Mouse (Mus musculus): ENCODE measurements around the gene Rita1. TPM values are rescaled to one million over a fixed set of nuclear protein-coding genes. Genes with fewer than 3 reads are reported as not detected.
A peak's percentile ranks its signal among the peaks of the same experiment; 100 is the strongest.

Gene Rita1
- polyA plus RNA-seq, 1 experiment from 2014 or later = 12.3 TPM

DNA sequence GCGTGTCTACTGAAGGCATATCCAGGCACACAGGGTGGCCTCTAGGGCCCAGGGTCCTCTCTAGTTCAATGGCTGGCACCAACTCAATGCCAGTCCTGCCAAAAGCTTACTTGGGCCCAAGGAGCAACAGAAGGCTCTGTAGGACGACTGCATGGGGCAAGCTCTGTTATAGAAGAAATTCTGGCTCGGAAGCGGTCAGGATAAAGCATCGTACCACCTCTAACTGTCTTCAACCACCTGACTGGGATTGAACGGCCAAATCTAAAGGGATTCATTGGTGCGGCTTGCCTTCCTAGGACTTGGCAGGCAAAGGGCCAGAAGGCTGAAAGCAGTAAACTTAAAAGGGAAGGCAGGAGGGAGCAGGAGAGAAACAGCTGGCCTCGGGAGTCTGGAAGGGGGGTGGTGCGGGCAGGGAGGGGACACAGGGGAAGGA, 44.0 kb downstream of the Rita1 start:
- WGBS = 46% methylated on average over 9 of the region's 9 CpGs
- no peak for DNase-seq (ENCODE audit: low spot score)
- H3K27ac ChIP-seq (ENCODE audit: low read depth, low read length) = peak overlapping the region; percentile 92
- no peak overlapping the region for H3K4me3 ChIP-seq (ENCODE audit: low read depth, low read length)
- H3K9ac ChIP-seq (ENCODE audit: low read length) = peak overlapping the region; percentile 20
- peak overlapping the region; percentile 14; the same call in 1 of the 2 replicates for H3K4me2 ChIP-seq (ENCODE audit: low read depth)
- peaks cover 59% of the 10 kb centered on the region for H3K4me1 ChIP-seq (ENCODE audit: control insufficient read depth, insufficient read depth, low read length)
- no peaks in the 10 kb centered on the region for H3K27me3 ChIP-seq (ENCODE audit: control insufficient read depth, insufficient read depth, low read length)
- H3K9me3 ChIP-seq (ENCODE audit: control insufficient read depth, low read length) = no peaks in the 10 kb centered on the region
- no peaks in the 10 kb centered on the region for H3K36me3 ChIP-seq (ENCODE audit: control insufficient read depth, insufficient read depth, low read length)
- ATAC-seq (ENCODE audit: insufficient read depth, low FRiP score, low TSS enrichment) = no peak

- Histone ChIP-seq H3K27ac (ENCODE audit: low read depth, low read length) (peak overlapping the region; percentile 92), H3K36me3 (ENCODE audit: control insufficient read depth, insufficient read depth, low read length) (no peaks in the 10 kb centered on the region), H3K4me2 (ENCODE audit: low read depth) (no peak overlapping the region; the same call in 1 of the 2 replicates), H3K4me3 (ENCODE audit: low read depth, low read length) (no peak overlapping the region), H3K27me3 (ENCODE audit: control insufficient read depth, insufficient read depth, low read length) (no peaks in the 10 kb centered on the region), H3K4me1 (ENCODE audit: control insufficient read depth, insufficient read depth, low read length) (peaks cover 64% of the 10 kb centered on the region), H3K9me3 (ENCODE audit: control insufficient read depth, low read length) (no peaks in the 10 kb centered on the region), H3K9ac (ENCODE audit: low read length) (peak overlapping the region; percentile 20)
- peak; percentile 37 for DNase-seq (ENCODE audit: low spot score)
- WGBS = 35% methylated on average over 14 of the region's 14 CpGs
- no peak for ATAC-seq (ENCODE audit: insufficient read depth, low FRiP score, low TSS enrichment)
These were observed 44.6 kb downstream of the Rita1 start for GRCm38 (mm10) chr5:120567761-120568211.

DNA sequence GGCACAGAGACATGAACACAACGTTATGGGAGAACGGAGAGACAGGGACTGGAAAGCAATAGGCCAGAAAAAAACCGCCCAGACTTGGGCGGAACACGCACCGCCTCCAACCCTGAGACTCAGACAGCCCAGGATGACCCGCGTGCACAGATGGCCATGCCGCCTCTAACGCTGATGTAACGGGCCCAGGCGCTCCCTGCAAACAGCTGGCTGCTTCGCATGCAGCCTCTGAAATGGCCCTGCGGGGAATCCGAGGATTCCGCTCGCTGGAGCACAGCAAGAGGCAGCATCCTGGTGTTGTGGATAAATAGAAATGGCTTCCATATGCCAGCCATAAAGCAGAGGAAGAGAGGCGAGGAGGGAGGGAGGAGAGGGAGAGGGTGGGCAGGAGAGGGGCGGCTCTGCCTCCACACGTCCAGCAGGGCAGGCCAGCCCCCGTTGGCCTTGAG, 45.1 kb downstream of the Rita1 start:
- peak; percentile 79 for DNase-seq (ENCODE audit: low spot score)
- ATAC-seq (ENCODE audit: insufficient read depth, low FRiP score, low TSS enrichment) = peak; percentile 53
- no peaks in the 10 kb centered on the region for H3K36me3 ChIP-seq (ENCODE audit: control insufficient read depth, insufficient read depth, low read length)
- peak overlapping the region; percentile 92 for H3K27ac ChIP-seq (ENCODE audit: low read depth, low read length)
- H3K9me3 ChIP-seq (ENCODE audit: control insufficient read depth, low read length) = no peaks in the 10 kb centered on the region
- H3K4me2 ChIP-seq (ENCODE audit: low read depth) = peak overlapping the region; percentile 14
- no peaks in the 10 kb centered on the region for H3K27me3 ChIP-seq (ENCODE audit: control insufficient read depth, insufficient read depth, low read length)
- H3K4me3 ChIP-seq (ENCODE audit: low read depth, low read length) = no peak overlapping the region
- H3K4me1 ChIP-seq (ENCODE audit: control insufficient read depth, insufficient read depth, low read length) = peaks cover 66% of the 10 kb centered on the region
- peak overlapping the region; percentile 20 for H3K9ac ChIP-seq (ENCODE audit: low read length)
- 9% methylated on average over 21 of the region's 21 CpGs for WGBS

DNA sequence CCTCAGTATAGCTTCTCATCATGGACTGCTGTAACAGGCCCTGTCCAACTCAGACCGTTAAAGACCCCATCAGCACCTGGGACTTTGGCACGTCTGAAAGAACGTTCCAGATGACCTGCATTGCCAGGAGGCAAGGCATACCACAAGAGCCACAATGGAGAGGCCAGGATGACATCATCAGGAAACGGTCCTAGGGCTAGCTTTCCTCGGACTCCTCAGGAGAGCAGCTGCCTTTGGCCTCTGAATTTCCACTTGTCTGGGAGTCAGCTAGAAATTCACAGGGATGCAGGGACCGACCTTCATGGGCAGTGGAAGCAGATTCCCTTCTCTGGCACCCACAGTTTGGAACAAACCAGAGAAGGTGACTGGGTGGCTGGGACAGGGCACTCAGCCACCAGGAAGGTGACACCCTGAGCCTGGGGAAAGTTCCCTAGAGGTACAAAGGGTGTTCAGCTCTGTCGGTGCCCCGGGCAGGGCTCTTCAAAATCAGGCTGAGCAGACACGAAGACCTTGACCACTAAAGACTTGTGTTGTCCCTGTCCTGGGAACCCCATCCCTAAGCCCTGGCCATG, 45.6 kb downstream of the Rita1 start:
- no peaks in the 10 kb centered on the region for H3K27me3 ChIP-seq (ENCODE audit: control insufficient read depth, insufficient read depth, low read length)
- peak overlapping the region; percentile 20; the same call in 1 of the 2 replicates for H3K9ac ChIP-seq (ENCODE audit: low read length)
- 44% methylated on average over 9 of the region's 9 CpGs for WGBS
- DNase-seq (ENCODE audit: low spot score) (no peak), ATAC-seq (ENCODE audit: insufficient read depth, low FRiP score, low TSS enrichment) (no peak)
- H3K4me2 ChIP-seq (ENCODE audit: low read depth) = no peak overlapping the region; the same call in 1 of the 2 replicates
- H3K4me1 ChIP-seq (ENCODE audit: control insufficient read depth, insufficient read depth, low read length) = peaks cover 66% of the 10 kb centered on the region
- H3K4me3 ChIP-seq (ENCODE audit: low read depth, low read length) = no peak overlapping the region
- H3K27ac ChIP-seq (ENCODE audit: low read depth, low read length) = peak overlapping the region; percentile 92
- no peaks in the 10 kb centered on the region for H3K36me3 ChIP-seq (ENCODE audit: control insufficient read depth, insufficient read depth, low read length)
- no peaks in the 10 kb centered on the region for H3K9me3 ChIP-seq (ENCODE audit: control insufficient read depth, low read length)

DNA sequence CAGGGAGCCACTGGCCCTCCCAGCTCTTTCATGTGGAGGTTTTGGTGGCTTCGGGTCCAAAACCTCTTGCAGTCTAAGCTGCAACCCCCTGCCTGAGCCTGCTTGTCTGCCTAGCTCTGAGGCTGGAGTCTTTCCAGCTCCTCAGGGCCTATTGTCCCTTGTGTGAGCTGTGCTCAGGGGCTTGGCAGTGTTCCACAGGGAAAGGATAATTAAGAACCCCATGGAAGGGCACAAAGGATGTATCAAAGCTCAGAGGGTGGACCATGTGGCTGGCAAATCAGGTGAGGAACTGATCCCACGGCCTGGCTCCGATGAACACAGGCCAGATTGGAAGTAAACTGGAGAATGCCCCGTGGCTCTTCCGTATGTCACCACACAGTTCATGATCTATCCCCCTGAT, 46.3 kb downstream of the Rita1 start:
- H3K27ac ChIP-seq (ENCODE audit: low read depth, low read length) = peak overlapping the region; percentile 92
- no peak overlapping the region for H3K4me2 ChIP-seq (ENCODE audit: low read depth)
- no peaks in the 10 kb centered on the region for H3K36me3 ChIP-seq (ENCODE audit: control insufficient read depth, insufficient read depth, low read length)
- ATAC-seq (ENCODE audit: insufficient read depth, low FRiP score, low TSS enrichment) (peak; percentile 29; the same call in 1 of the 2 replicates), DNase-seq (ENCODE audit: low spot score) (peak; percentile 33)
- WGBS = 68% methylated on average over 5 of the region's 5 CpGs
- H3K4me1 ChIP-seq (ENCODE audit: control insufficient read depth, insufficient read depth, low read length) = peaks cover 62% of the 10 kb centered on the region
- H3K9me3 ChIP-seq (ENCODE audit: control insufficient read depth, low read length) = no peaks in the 10 kb centered on the region
- 0 out of 2 replicates have a peak overlapping the region, but pooled peaks have one; percentile 8 for H3K9ac ChIP-seq (ENCODE audit: low read length)
- H3K27me3 ChIP-seq (ENCODE audit: control insufficient read depth, insufficient read depth, low read length) = no peaks in the 10 kb centered on the region
- no peak overlapping the region for H3K4me3 ChIP-seq (ENCODE audit: low read depth, low read length)

DNA sequence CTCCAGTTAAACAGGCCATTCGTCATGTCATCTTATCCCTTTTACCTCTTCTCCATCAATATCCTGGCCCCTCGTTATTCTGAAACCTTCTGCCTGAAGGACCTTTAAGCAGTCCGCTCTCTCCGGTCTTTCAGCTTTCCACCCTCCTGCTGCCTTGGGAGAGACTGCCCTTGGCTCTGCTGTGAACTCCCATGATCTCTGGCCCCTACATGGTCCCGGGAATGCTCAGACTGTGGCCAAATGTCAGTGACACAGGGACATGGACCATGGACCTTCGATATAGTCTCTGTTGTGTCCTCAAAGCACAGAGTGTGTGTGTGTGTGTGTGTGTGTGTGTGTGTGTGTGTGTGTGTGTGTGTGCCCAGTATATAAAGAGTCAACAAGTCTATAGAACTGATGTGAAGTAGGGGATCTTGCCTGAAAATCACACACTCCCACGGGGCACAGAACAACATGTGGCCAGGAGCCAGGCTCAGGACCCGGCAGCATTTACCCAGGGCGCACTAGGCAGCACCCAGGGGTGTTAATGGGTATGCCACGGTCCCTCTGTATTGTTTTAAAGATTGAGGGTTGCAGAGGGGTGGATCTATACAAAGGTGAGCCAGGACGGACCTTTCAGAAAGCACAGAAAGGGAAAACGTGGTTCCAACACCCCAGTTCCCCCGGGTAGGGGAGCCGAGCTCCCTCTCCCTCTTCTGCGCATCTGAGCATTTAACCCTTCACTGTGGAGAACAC, 47.1 kb downstream of the Rita1 start:
- 37% methylated on average over 15 of the region's 15 CpGs for WGBS
- Histone ChIP-seq H3K27ac (ENCODE audit: low read depth, low read length) (peak overlapping the region; percentile 92), H3K36me3 (ENCODE audit: control insufficient read depth, insufficient read depth, low read length) (no peaks in the 10 kb centered on the region), H3K9me3 (ENCODE audit: control insufficient read depth, low read length) (no peaks in the 10 kb centered on the region), H3K4me3 (ENCODE audit: low read depth, low read length) (no peak overlapping the region), H3K4me2 (ENCODE audit: low read depth) (no peak overlapping the region), H3K4me1 (ENCODE audit: control insufficient read depth, insufficient read depth, low read length) (peaks cover 66% of the 10 kb centered on the region), H3K9ac (ENCODE audit: low read length) (no peak overlapping the region), H3K27me3 (ENCODE audit: control insufficient read depth, insufficient read depth, low read length) (no peaks in the 10 kb centered on the region)
- ATAC-seq (ENCODE audit: insufficient read depth, low FRiP score, low TSS enrichment) = no peak
- DNase-seq (ENCODE audit: low spot score) = no peak

DNA sequence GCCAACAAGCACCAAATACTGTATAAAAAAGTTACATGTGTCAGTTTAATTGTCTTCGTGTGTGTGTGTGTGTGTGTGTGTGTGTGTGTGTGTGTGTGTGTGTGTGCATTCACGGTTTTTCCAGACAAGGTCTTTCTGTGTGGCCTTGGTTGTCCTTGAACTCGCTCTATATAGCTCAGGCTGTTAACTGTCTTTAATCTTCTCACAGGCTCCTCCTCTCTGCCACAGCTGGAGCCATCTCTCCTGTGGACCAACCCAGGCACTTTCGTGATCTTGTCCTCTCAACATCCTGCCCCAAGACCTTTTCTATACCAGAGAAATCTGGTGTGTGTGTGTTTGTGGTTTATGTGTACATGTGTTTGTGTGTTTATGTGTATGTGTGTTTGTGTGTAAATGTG, 48.5 kb downstream of the Rita1 start:
- no peaks in the 10 kb centered on the region for H3K9me3 ChIP-seq (ENCODE audit: control insufficient read depth, low read length)
- no peak overlapping the region for H3K4me2 ChIP-seq (ENCODE audit: low read depth)
- ATAC-seq (ENCODE audit: insufficient read depth, low FRiP score, low TSS enrichment) (no peak), DNase-seq (ENCODE audit: low spot score) (no peak)
- H3K27me3 ChIP-seq (ENCODE audit: control insufficient read depth, insufficient read depth, low read length) = no peaks in the 10 kb centered on the region
- peaks cover 69% of the 10 kb centered on the region for H3K4me1 ChIP-seq (ENCODE audit: control insufficient read depth, insufficient read depth, low read length)
- H3K36me3 ChIP-seq (ENCODE audit: control insufficient read depth, insufficient read depth, low read length) = no peaks in the 10 kb centered on the region
- no peak overlapping the region for H3K9ac ChIP-seq (ENCODE audit: low read length)
- H3K27ac ChIP-seq (ENCODE audit: low read depth, low read length) = no peak overlapping the region
- no peak overlapping the region for H3K4me3 ChIP-seq (ENCODE audit: low read depth, low read length)
- WGBS = 58% methylated on average over 4 of the region's 4 CpGs

- DNase-seq (ENCODE audit: low spot score) (peak; percentile 61), ATAC-seq (ENCODE audit: insufficient read depth, low FRiP score, low TSS enrichment) (no peak)
- Histone ChIP-seq H3K4me3 (ENCODE audit: low read depth, low read length) (no peak overlapping the region), H3K9ac (ENCODE audit: low read length) (no peak overlapping the region), H3K4me1 (ENCODE audit: control insufficient read depth, insufficient read depth, low read length) (peaks cover 64% of the 10 kb centered on the region), H3K36me3 (ENCODE audit: control insufficient read depth, insufficient read depth, low read length) (no peaks in the 10 kb centered on the region), H3K4me2 (ENCODE audit: low read depth) (no peak overlapping the region), H3K9me3 (ENCODE audit: control insufficient read depth, low read length) (no peaks in the 10 kb centered on the region), H3K27me3 (ENCODE audit: control insufficient read depth, insufficient read depth, low read length) (no peaks in the 10 kb centered on the region), H3K27ac (ENCODE audit: low read depth, low read length) (peak overlapping the region; percentile 69)
- 46% methylated on average over 28 of the region's 28 CpGs for WGBS
These were observed 49.2 kb downstream of the Rita1 start for GRCm38 (mm10) chr5:120562956-120563913.

Measured in neural tube, embryonic 11.5 days (tissue).